Mouse (Mus musculus) forebrain, embryonic 12.5 days (tissue): ENCODE measurements at regions not wholly inside any gene's neighbourhood (a gene's known extent, or its start where the extent isn't known, plus 50 kb on each side); places are given as distances from the start of the nearest gene placed in this dataset.

Experiments used
- ATAC-seq: fragments of 200-750 bp; cut with Nextera tagmentation; 2 replicates; pipeline ENCODE4 v1.8.0; 2017; ENCODE audit warnings: moderate TSS enrichment; ENCODE audit not compliant: low FRiP score
- H3K27ac ChIP-seq: fragments of 300-500 bp; sonication (generic); 2 replicates; pipeline ENCODE4 v1.5.1; 2016; ENCODE audit warnings: mild to moderate bottlenecking
- H3K27me3 ChIP-seq: fragments of 300-500 bp; sonication (generic); 2 replicates; pipeline ENCODE4 v1.6.1; 2016; ENCODE audit warnings: mild to moderate bottlenecking
- H3K36me3 ChIP-seq: fragments of 300-500 bp; sonication (generic); replicated peaks from 2 replicates; pipeline ENCODE4 v1.6.1; 2016; ENCODE audit warnings: mild to moderate bottlenecking
- H3K4me1 ChIP-seq: fragments of 300-500 bp; sonication (generic); 2 replicates; pipeline ENCODE4 v1.6.1; 2016
- H3K4me2 ChIP-seq: fragments of 300-500 bp; sonication (generic); 2 replicates; pipeline ENCODE4 v1.6.1; 2016; ENCODE audit warnings: mild to moderate bottlenecking, moderate library complexity
- H3K4me3 ChIP-seq: fragments of 300-500 bp; sonication (generic); replicated peaks from 2 replicates; pipeline ENCODE4 v1.5.1; 2016; ENCODE audit warnings: mild to moderate bottlenecking
- H3K9ac ChIP-seq: fragments of 300-500 bp; sonication (generic); 2 replicates; pipeline ENCODE4 v1.6.1; 2016; ENCODE audit warnings: mild to moderate bottlenecking
- H3K9me3 ChIP-seq: fragments of 300-500 bp; sonication (generic); 2 replicates; pipeline ENCODE4 v1.6.1; 2016
- WGBS: fragments of 180-500 bp; shearing (Covaris S2); methylation state at CpG from one replicate; pipeline ENCODE4 v1.1.7; 2016; 5-methylcytosine and 5-hydroxymethylcytosine counted together

DNA sequence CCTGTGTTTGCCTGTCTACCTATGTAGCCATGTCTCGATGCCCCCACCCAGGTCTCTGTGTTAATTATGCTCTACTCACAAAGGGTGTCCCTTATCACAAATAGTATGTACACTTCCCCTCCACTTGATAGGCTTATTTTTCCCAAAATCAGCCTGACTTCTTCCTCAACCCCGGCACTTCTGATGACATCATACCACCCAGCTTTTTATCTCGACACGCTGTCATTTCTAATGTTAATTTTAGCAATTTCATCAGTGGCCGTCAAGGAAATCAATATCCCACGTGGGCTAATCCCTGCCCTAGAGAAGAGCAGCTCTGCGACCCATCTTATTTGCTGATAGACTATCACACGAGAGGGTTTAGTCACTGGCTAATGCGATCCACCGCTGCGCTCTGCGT, 175.6 kb downstream of the Cand1 start:
- WGBS, result 92% methylated on average over 12 of the region's 12 CpGs
- no peak overlapping the region for H3K4me2 ChIP-seq
- no peaks in the 10 kb centered on the region for H3K36me3 ChIP-seq
- no peaks in the 10 kb centered on the region for H3K27me3 ChIP-seq
- H3K9me3 ChIP-seq, result no peaks in the 10 kb centered on the region
- H3K4me1 ChIP-seq, result peaks cover 14% of the 10 kb centered on the region
- no peak overlapping the region for H3K27ac ChIP-seq
- no peak for ATAC-seq
- H3K9ac ChIP-seq, result no peak overlapping the region
- no peak overlapping the region for H3K4me3 ChIP-seq

DNA sequence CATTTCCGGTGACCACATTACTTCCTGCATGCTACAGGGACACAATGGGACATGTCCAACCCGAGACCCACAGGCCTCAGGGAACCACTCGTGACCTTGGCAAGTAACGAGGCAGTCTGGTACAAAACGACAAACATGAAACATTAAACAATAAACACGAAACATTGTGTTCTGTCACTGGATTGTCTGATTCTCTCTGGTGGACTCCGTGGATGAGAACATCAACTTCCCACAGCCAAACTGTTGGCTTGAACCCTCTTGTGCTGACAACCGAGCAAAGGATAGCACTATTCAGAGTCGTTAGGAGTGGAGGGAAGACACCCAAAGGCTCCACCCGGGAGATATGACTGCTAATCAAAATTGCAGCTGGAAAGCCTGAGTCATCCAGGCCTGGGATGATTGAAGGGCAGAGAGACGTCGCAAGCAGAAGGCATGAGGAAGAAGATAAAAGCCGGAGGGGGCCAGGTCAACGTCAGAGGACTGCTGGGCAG, 176.6 kb downstream of the Cand1 start:
- no peak overlapping the region for H3K9ac ChIP-seq
- no peaks in the 10 kb centered on the region for H3K36me3 ChIP-seq
- H3K9me3 ChIP-seq, result no peaks in the 10 kb centered on the region
- peaks cover 14% of the 10 kb centered on the region for H3K4me1 ChIP-seq
- no peak overlapping the region for H3K4me3 ChIP-seq
- ATAC-seq, result no peak
- no peak overlapping the region for H3K27ac ChIP-seq
- WGBS, result 86% methylated on average over 14 of the region's 14 CpGs
- H3K4me2 ChIP-seq, result no peak overlapping the region
- H3K27me3 ChIP-seq, result no peaks in the 10 kb centered on the region

DNA sequence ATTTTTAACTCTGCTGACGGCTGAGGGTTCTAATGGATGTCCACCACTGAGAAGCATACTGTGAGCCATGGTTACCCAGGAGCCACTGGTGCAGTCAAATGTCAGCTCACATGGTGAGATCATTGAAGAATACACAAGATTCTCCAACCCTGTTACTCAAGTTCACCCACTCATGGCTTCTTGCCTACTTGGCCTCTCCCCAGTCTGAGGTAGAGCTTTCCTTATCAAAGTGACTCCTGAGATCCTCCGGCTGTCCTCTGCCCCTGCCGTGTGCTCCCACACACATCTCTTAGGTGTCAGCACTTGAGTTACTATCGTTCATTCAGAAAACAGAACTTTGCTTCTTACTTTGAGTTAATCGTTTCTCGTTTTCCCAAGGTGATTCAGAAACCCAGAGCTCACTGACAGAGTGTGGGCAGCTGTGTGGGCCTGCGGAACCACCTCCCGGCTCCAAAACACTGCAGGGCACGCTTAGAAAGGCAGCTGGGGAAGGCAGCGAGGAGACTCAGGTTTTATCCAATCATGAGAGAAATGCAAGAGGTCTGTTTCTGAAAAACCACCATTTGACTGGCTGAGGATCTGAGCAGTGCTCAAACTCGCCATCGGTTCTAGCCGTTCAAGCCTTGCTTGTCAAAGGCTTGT, 177.8 kb downstream of the Cand1 start:
- Histone ChIP-seq H3K9ac (no peak overlapping the region), H3K4me3 (no peak overlapping the region), H3K36me3 (no peaks in the 10 kb centered on the region), H3K4me2 (no peak overlapping the region), H3K9me3 (no peaks in the 10 kb centered on the region), H3K27ac (no peak overlapping the region), H3K27me3 (no peaks in the 10 kb centered on the region), H3K4me1 (peaks cover 14% of the 10 kb centered on the region)
- 89% methylated on average over 13 of the region's 13 CpGs for WGBS
- no peak for ATAC-seq

DNA sequence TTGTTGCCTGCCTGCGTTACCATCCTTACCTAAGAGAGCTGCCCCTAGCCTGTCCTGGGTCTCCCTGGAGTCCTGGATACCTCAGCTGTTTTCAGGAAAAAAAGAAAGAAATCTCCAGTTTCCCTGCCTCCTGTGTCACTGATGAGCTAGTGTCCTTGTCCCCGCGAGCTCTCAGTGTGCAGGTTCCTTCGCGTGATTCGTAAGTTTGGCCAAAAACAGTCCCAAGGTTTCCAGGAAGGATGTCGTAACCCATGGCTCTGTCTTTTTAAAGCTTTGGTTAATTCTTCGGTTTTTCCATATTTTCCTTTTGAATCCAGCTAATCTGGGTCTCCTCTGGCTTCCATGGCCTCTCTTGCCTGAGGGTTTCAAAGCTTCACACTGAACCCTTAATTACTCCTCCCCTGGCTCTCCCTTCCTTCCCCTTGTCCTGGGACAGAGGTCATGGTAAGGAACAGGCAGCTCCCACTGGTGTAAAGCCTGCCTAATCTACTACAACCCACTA, 178.5 kb downstream of the Cand1 start:
- Histone ChIP-seq H3K27me3 (no peaks in the 10 kb centered on the region), H3K27ac (no peak overlapping the region), H3K4me2 (no peak overlapping the region), H3K36me3 (no peaks in the 10 kb centered on the region), H3K4me1 (peaks cover 14% of the 10 kb centered on the region), H3K4me3 (no peak overlapping the region), H3K9me3 (no peaks in the 10 kb centered on the region), H3K9ac (no peak overlapping the region)
- ATAC-seq, result no peak
- 90% methylated on average over 8 of the region's 8 CpGs for WGBS

GRCm38 (mm10) chr10:119058493-119059020, 181.3 kb downstream of the Cand1 start:
- 89% methylated on average over 10 of the region's 10 CpGs for WGBS
- H3K4me2 ChIP-seq, result no peak overlapping the region
- no peaks in the 10 kb centered on the region for H3K27me3 ChIP-seq
- no peaks in the 10 kb centered on the region for H3K36me3 ChIP-seq
- no peak for ATAC-seq
- H3K27ac ChIP-seq, result no peak overlapping the region
- no peak overlapping the region for H3K9ac ChIP-seq
- no peaks in the 10 kb centered on the region for H3K4me1 ChIP-seq
- H3K4me3 ChIP-seq, result no peak overlapping the region
- no peaks in the 10 kb centered on the region for H3K9me3 ChIP-seq

DNA sequence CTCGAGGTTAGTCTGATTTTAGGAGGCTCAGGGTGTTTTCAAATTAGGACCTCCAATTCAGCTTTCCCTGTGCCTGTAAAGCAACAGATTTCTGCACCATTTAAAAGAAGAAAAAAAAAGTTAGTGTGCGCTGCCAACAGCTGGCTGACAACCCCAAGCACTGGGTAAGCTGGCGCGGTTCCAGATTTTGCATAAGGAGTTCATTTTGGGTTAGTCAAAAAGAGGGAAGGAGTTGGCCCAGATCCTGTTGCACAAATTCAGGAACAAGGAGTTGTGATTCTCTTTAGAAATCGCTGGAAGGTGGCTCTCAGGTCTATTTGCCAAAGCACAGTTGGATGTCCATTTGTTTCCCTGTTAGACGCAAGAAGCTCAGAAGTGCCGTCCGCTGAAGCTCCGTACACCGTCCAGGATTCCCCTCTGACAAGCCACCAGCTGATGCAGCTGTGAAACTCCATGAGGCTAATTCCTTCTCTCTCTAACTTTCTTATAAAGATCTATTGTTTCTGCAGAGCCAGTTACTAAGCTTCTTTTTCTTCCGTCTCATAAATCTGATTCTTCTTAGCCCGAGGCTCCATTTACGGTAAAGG, 184.6 kb downstream of the Cand1 start:
- H3K4me1 ChIP-seq, result 0 out of 2 replicates have a peak, but pooled peaks cover 5% of the 10 kb centered on the region
- no peak; the same call in 1 of the 2 replicates for ATAC-seq
- no peak overlapping the region for H3K4me2 ChIP-seq
- no peaks in the 10 kb centered on the region for H3K36me3 ChIP-seq
- no peaks in the 10 kb centered on the region for H3K9me3 ChIP-seq
- no peak overlapping the region for H3K4me3 ChIP-seq
- WGBS, result 60% methylated on average over 13 of the region's 13 CpGs
- H3K27ac ChIP-seq, result peak overlapping the region; percentile 6; the same call in 1 of the 2 replicates
- H3K27me3 ChIP-seq, result no peaks in the 10 kb centered on the region
- no peak overlapping the region for H3K9ac ChIP-seq

- peak overlapping the region; percentile 6; the same call in 1 of the 2 replicates for H3K27ac ChIP-seq
- WGBS, result 86% methylated on average over 22 of the region's 22 CpGs
Observed at GRCm38 (mm10) chr10:119054191-119055175, 184.5 kb upstream of the Dyrk2 start.

GRCm38 (mm10) chr10:119052441-119053041, 182.5 kb upstream of the Dyrk2 start:
- Histone ChIP-seq H3K4me3 (no peak overlapping the region), H3K4me1 (0 out of 2 replicates have a peak, but pooled peaks cover 5% of the 10 kb centered on the region), H3K4me2 (no peak overlapping the region), H3K27ac (no peak overlapping the region), H3K36me3 (no peaks in the 10 kb centered on the region), H3K9me3 (no peaks in the 10 kb centered on the region), H3K9ac (no peak overlapping the region), H3K27me3 (no peaks in the 10 kb centered on the region)
- WGBS, result 74% methylated on average over 1 of the region's 1 CpGs
- ATAC-seq, result no peak

More at GRCm38 (mm10) chr10:119054191-119055175, 184.5 kb upstream of the Dyrk2 start:
- Histone ChIP-seq H3K4me2 (no peak overlapping the region), H3K4me3 (no peak overlapping the region), H3K4me1 (0 out of 2 replicates have a peak, but pooled peaks cover 5% of the 10 kb centered on the region), H3K36me3 (no peaks in the 10 kb centered on the region), H3K9ac (no peak overlapping the region), H3K27me3 (no peaks in the 10 kb centered on the region), H3K9me3 (no peaks in the 10 kb centered on the region)
- no peak for ATAC-seq

DNA sequence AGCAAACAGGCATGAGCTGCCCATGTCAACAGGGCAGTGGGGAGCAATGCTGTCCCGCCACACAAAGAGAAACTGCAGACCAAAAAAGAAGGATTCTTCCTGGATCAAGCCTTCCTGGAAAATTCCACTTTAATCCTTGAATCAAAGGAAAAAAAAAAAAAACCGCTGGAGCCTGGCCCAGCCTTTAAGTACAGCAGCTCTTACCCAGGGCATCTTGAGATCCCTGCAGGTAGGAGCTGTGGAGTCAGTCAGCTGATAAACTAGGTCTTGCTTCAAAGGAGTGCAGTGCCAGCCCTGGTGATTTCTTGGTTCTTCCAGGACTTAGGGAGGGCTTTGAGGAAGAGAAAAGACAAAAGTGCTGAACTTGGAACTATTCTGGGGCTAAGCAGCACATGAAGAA, 181.6 kb upstream of the Dyrk2 start:
- no peak overlapping the region for H3K4me3 ChIP-seq
- no peak overlapping the region for H3K9ac ChIP-seq
- no peak overlapping the region for H3K4me2 ChIP-seq
- WGBS, result 47% methylated on average over 2 of the region's 2 CpGs
- H3K27ac ChIP-seq, result no peak overlapping the region
- H3K9me3 ChIP-seq, result no peaks in the 10 kb centered on the region
- H3K27me3 ChIP-seq, result no peaks in the 10 kb centered on the region
- 0 out of 2 replicates have a peak, but pooled peaks cover 5% of the 10 kb centered on the region for H3K4me1 ChIP-seq
- ATAC-seq, result no peak
- no peaks in the 10 kb centered on the region for H3K36me3 ChIP-seq

- Histone ChIP-seq H3K27me3 (no peaks in the 10 kb centered on the region), H3K36me3 (no peaks in the 10 kb centered on the region), H3K9ac (no peak overlapping the region), H3K9me3 (no peaks in the 10 kb centered on the region), H3K4me3 (no peak overlapping the region), H3K4me2 (no peak overlapping the region), H3K4me1 (0 out of 2 replicates have a peak, but pooled peaks cover 5% of the 10 kb centered on the region), H3K27ac (no peak overlapping the region)
- WGBS, result 84% methylated on average over 18 of the region's 18 CpGs
- no peak for ATAC-seq
Observed at GRCm38 (mm10) chr10:119050017-119050685, 180.1 kb upstream of the Dyrk2 start.
